Mouse (Mus musculus) liver, embryonic 15.5 days (tissue): ENCODE results near the gene Mob1b. TPM values are rescaled to one million over a fixed set of nuclear protein-coding genes. Genes with fewer than 3 reads are reported as not detected.
A peak's percentile ranks its signal among the peaks of the same experiment; 100 is the strongest.

Experiments
- ATAC-seq: fragments of 200-750 bp; cut with Nextera tagmentation; 2 replicates; pipeline ENCODE4 v1.8.0; 2017; ENCODE audit warnings: moderate number of reproducible peaks, mild to moderate bottlenecking, moderate library complexity; ENCODE audit not compliant: insufficient read depth
- H3K27ac ChIP-seq: fragments of 300-500 bp; sonication (generic); replicated peaks from 2 replicates; pipeline ENCODE4 v1.5.1; 2015; ENCODE audit warnings: mild to moderate bottlenecking, inconsistent platforms
- H3K27me3 ChIP-seq: fragments of 300-500 bp; sonication (generic); 2 replicates; pipeline ENCODE4 v1.6.1; 2015; ENCODE audit warnings: mild to moderate bottlenecking, inconsistent platforms
- H3K36me3 ChIP-seq: fragments of 300-500 bp; sonication (generic); replicated peaks from 2 replicates; pipeline ENCODE4 v1.6.1; 2015; ENCODE audit warnings: moderate library complexity, mild to moderate bottlenecking, inconsistent platforms
- H3K4me1 ChIP-seq: fragments of 300-500 bp; sonication (generic); replicated peaks from 2 replicates; pipeline ENCODE4 v1.6.1; 2015; ENCODE audit warnings: inconsistent platforms
- H3K4me2 ChIP-seq: fragments of 300-500 bp; sonication (generic); 2 replicates; pipeline ENCODE4 v1.6.1; 2015; ENCODE audit warnings: moderate library complexity, mild to moderate bottlenecking, inconsistent platforms
- H3K4me3 ChIP-seq: fragments of 300-500 bp; sonication (generic); replicated peaks from 2 replicates; pipeline ENCODE4 v1.5.1; 2015; ENCODE audit warnings: mild to moderate bottlenecking, inconsistent platforms
- H3K9ac ChIP-seq: fragments of 300-500 bp; sonication (generic); 2 replicates; pipeline ENCODE4 v1.6.1; 2015; ENCODE audit warnings: moderate library complexity, mild to moderate bottlenecking, inconsistent platforms
- H3K9me3 ChIP-seq: fragments of 300-500 bp; sonication (generic); replicated peaks from 2 replicates; pipeline ENCODE4 v1.6.1; 2016; ENCODE audit warnings: inconsistent platforms
- WGBS: fragments of 180-500 bp; shearing (Covaris S2); methylation state at CpG from one replicate; pipeline ENCODE4 v1.1.7; 2015; ENCODE audit warnings: mixed read lengths; ENCODE audit not compliant: insufficient replicate concordance; 5-methylcytosine and 5-hydroxymethylcytosine counted together
- polyA plus RNA-seq: library from polyadenylated mRNA; unstranded; fragments of >200 nt; fragmentation: Nextera tagmentation; extraction: Ambion mirVana; gene quantifications from 2 replicates; pipeline ENCODE4 v1.2.1, GENCODE M21; 2015

Mob1b gene
- polyA plus RNA-seq, 1 experiment from 2014 or later: 9.1 TPM

- Histone ChIP-seq H3K27me3 (peaks cover 39% of the 10 kb centered on the region), H3K4me1 (peaks cover 15% of the 10 kb centered on the region), H3K9me3 (no peaks in the 10 kb centered on the region), H3K9ac (no peak overlapping the region), H3K4me2 (no peak overlapping the region), H3K27ac (no peak overlapping the region), H3K36me3 (no peaks in the 10 kb centered on the region), H3K4me3 (no peak overlapping the region)
- WGBS: 54% methylated on average over 8 of the region's 8 CpGs
- ATAC-seq: no peak
These were observed 32.7 kb upstream of the Mob1b start for GRCm38 (mm10) chr5:88687996-88688406.

- Histone ChIP-seq H3K27ac (no peak overlapping the region), H3K4me3 (no peak overlapping the region), H3K9ac (no peak overlapping the region), H3K27me3 (peaks cover 32% of the 10 kb centered on the region), H3K9me3 (no peaks in the 10 kb centered on the region), H3K36me3 (no peaks in the 10 kb centered on the region), H3K4me1 (peaks cover 15% of the 10 kb centered on the region), H3K4me2 (no peak overlapping the region)
- 64% methylated on average over 15 of the region's 15 CpGs for WGBS
- ATAC-seq: no peak
These were observed 32.0 kb upstream of the Mob1b start for GRCm38 (mm10) chr5:88688583-88689187.

- peaks cover 25% of the 10 kb centered on the region for H3K27me3 ChIP-seq
These were observed 31.2 kb upstream of the Mob1b start for GRCm38 (mm10) chr5:88689279-88689938.

GRCm38 (mm10) chr5:88690681-88691505 lies 29.8 kb upstream of the Mob1b start:
- H3K27ac ChIP-seq: peak overlapping the region; percentile 38
- peaks cover 15% of the 10 kb centered on the region for H3K4me1 ChIP-seq
- 59% methylated on average over 10 of the region's 10 CpGs for whole genome bisulfite sequencing

More at GRCm38 (mm10) chr5:88689279-88689938, 31.2 kb upstream of the Mob1b start:
- Histone ChIP-seq H3K4me2 (no peak overlapping the region), H3K4me1 (peaks cover 15% of the 10 kb centered on the region), H3K4me3 (no peak overlapping the region), H3K9me3 (no peaks in the 10 kb centered on the region), H3K36me3 (no peaks in the 10 kb centered on the region), H3K9ac (no peak overlapping the region), H3K27ac (no peak overlapping the region)
- 54% methylated on average over 3 of the region's 3 CpGs for WGBS
- no peak for ATAC-seq

GRCm38 (mm10) chr5:88691506-88692095 lies 29.1 kb upstream of the Mob1b start:
- peaks cover 7% of the 10 kb centered on the region; the same call in 1 of the 2 replicates for H3K27me3 ChIP-seq
- no peak overlapping the region for H3K9ac ChIP-seq
- H3K27ac ChIP-seq: peak overlapping the region; percentile 38
- no peaks in the 10 kb centered on the region for H3K9me3 ChIP-seq
- ATAC-seq: no peak
- H3K36me3 ChIP-seq: no peaks in the 10 kb centered on the region
- WGBS: 54% methylated on average over 6 of the region's 6 CpGs
- no peak overlapping the region for H3K4me3 ChIP-seq
- H3K4me1 ChIP-seq: peaks cover 15% of the 10 kb centered on the region
- H3K4me2 ChIP-seq: 0 out of 2 replicates have a peak overlapping the region, but pooled peaks have one; percentile 6

More at GRCm38 (mm10) chr5:88690681-88691505, 29.8 kb upstream of the Mob1b start:
- H3K4me2 ChIP-seq: 0 out of 2 replicates have a peak overlapping the region, but pooled peaks have one; percentile 6
- peak; percentile 51 for ATAC-seq
- no peak overlapping the region for H3K9ac ChIP-seq
- H3K27me3 ChIP-seq: peaks cover 10% of the 10 kb centered on the region
- H3K9me3 ChIP-seq: no peaks in the 10 kb centered on the region
- no peak overlapping the region for H3K4me3 ChIP-seq
- H3K36me3 ChIP-seq: no peaks in the 10 kb centered on the region

- H3K4me3 ChIP-seq: no peak overlapping the region
- 73% methylated on average over 4 of the region's 4 CpGs for WGBS
- H3K36me3 ChIP-seq: no peaks in the 10 kb centered on the region
- H3K27me3 ChIP-seq: no peaks in the 10 kb centered on the region
- peaks cover 15% of the 10 kb centered on the region for H3K4me1 ChIP-seq
- H3K9ac ChIP-seq: no peak overlapping the region
- no peak for ATAC-seq
- no peak overlapping the region for H3K4me2 ChIP-seq
- H3K27ac ChIP-seq: no peak overlapping the region
- H3K9me3 ChIP-seq: no peaks in the 10 kb centered on the region
These were observed 28.1 kb upstream of the Mob1b start for GRCm38 (mm10) chr5:88692586-88692985.

- Histone ChIP-seq H3K27me3 (no peaks in the 10 kb centered on the region), H3K9me3 (no peaks in the 10 kb centered on the region), H3K9ac (no peak overlapping the region), H3K4me1 (peaks cover 12% of the 10 kb centered on the region), H3K27ac (no peak overlapping the region), H3K4me3 (no peak overlapping the region), H3K36me3 (no peaks in the 10 kb centered on the region), H3K4me2 (no peak overlapping the region)
- ATAC-seq: no peak
These were observed 27.6 kb upstream of the Mob1b start for GRCm38 (mm10) chr5:88693057-88693456.

GRCm38 (mm10) chr5:88697291-88697690 lies 23.4 kb upstream of the Mob1b start:
- H3K27me3 ChIP-seq: no peaks in the 10 kb centered on the region

GRCm38 (mm10) chr5:88699251-88699913 lies 21.3 kb upstream of the Mob1b start:
- WGBS: 68% methylated on average over 4 of the region's 4 CpGs
- Histone ChIP-seq H3K9ac (no peak overlapping the region), H3K4me2 (no peak overlapping the region), H3K4me1 (no peaks in the 10 kb centered on the region; the same call in 1 of the 2 replicates), H3K9me3 (no peaks in the 10 kb centered on the region), H3K36me3 (no peaks in the 10 kb centered on the region), H3K4me3 (no peak overlapping the region), H3K27ac (no peak overlapping the region), H3K27me3 (no peaks in the 10 kb centered on the region)
- peak; percentile 67 for ATAC-seq

More at GRCm38 (mm10) chr5:88697291-88697690, 23.4 kb upstream of the Mob1b start:
- WGBS: 68% methylated on average over 5 of the region's 5 CpGs
- no peaks in the 10 kb centered on the region; the same call in 1 of the 2 replicates for H3K4me1 ChIP-seq
- no peak overlapping the region for H3K27ac ChIP-seq
- ATAC-seq: no peak
- no peaks in the 10 kb centered on the region for H3K36me3 ChIP-seq
- H3K4me3 ChIP-seq: no peak overlapping the region
- H3K9ac ChIP-seq: no peak overlapping the region
- no peak overlapping the region for H3K4me2 ChIP-seq
- no peaks in the 10 kb centered on the region for H3K9me3 ChIP-seq

- 54% methylated on average over 4 of the region's 4 CpGs for WGBS
- Histone ChIP-seq H3K9ac (no peak overlapping the region), H3K27ac (no peak overlapping the region), H3K4me3 (no peak overlapping the region), H3K27me3 (no peaks in the 10 kb centered on the region), H3K4me1 (no peaks in the 10 kb centered on the region; the same call in 1 of the 2 replicates), H3K4me2 (no peak overlapping the region), H3K9me3 (no peaks in the 10 kb centered on the region), H3K36me3 (no peaks in the 10 kb centered on the region)
- no peak for ATAC-seq
These were observed 18.6 kb upstream of the Mob1b start for GRCm38 (mm10) chr5:88702041-88702440.
